Mouse (Mus musculus) spleen, postnatal 4 days (tissue): Measurements from ENCODE around the gene Pdzd2.

Experiments used
- DNase-seq, 2 experiments: peaks; one replicate each; pipeline ENCODE4 v3.0.0; 2022; ENCODE audit warnings: low spot score in 2 of 2

Pdzd2 gene

DNA sequence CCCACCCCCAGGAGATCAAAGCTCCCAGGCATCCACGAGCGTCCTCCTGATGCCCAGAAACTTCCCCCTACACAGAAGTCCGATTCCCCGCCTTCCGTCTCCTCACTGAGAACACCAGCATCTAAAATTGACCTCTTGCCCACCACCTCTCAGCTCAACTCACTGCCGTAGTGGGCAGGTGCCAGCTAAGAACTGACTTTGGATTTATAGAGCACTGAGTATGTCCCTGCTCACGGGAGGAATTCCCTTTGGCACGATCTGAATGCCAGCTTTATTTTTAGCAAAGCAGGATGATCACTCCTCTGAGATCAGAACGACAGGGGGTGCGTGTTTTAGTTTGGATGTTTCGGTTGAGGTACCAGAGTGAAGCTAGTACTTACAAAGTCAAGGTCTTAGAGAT lies 7.1 kb downstream of the Pdzd2 start:
- no peak for DNase-seq

- DNase-seq, result no peak
These were observed 11.3 kb downstream of the Pdzd2 start for GRCm38 (mm10) chr15:12728381-12728780.

DNA sequence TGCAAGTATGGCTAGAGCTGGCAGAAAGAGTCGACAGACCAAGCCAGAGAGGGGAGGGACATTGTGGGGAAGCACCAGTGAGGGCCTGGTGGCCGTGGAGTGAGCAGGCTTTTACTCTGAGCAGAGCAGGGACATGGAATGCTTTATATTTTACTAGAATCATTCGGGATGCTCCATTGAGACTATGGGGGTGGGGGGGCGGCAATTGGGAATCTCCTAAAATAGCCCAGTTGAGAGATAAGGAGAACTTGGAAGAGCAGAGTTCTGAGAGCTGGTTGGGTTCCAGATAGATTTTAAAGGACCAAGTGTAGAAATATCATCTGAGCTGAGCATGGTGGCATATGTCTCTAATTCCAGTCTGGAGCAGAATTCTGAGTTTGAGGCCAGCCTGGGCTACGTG lies 14.5 kb downstream of the Pdzd2 start:
- no peak for DNase-seq

- DNase-seq, result no peak
These were observed 17.8 kb downstream of the Pdzd2 start for GRCm38 (mm10) chr15:12721684-12722500.

GRCm38 (mm10) chr15:12718819-12719218 lies 20.9 kb downstream of the Pdzd2 start:
- no peak for DNase-seq

DNA sequence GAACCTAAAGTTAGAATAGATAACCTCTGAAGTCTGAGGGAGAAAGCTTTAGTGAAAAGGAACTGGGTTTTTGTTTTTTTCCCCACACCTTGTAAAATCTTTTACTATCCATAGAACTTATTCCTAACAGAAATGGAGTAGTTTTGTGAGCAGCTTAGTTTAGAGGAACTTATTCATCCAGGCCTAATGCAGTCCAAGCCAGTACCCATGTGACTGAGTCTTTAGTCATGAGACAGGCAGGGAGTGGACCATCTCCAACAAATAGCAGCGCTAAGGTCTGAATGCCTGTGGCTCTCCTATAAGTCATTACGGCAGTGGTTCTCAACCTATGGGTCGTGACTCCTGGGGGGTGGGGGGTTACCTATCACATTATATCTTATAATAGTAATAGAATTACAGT lies 22.3 kb downstream of the Pdzd2 start:
- no peak for DNase-seq

DNA sequence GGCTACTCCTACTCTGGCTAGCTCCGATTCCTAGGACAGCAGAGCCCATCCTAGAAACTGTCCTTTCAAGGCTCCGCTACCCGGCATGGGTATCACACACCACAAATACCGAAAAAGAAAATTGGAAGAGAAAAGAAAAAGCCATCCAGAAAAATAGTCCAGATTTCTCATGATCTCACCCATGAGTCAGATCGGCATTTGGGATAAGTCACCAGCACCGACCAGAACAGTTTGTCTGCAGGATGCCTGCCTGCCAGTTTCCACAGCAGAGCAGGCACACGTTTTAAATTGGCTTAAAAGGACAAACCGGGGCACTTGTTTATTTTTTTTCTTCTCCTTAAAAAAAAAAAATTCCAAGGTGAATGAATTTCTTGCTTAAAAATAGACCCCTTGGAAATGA lies 22.8 kb downstream of the Pdzd2 start:
- no peak for DNase-seq

DNA sequence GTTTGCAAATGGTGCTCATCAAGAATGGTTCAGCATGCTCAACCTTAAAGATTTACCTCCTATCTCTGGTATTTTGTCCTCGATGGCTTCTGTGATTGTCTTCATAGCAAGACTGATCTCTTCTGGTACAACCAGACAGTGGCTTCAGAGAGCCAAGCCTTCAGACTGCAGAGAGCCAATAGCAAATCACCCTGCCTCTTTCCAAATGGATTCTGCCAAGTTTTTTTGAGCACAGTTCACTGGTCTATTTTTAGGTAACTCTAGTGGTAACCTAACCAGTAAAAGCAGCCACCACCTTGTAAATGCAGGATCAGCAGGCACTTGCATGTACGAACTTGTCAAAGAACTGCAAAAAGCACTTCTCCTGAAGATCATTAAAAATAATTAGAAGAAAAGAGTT lies 25.4 kb downstream of the Pdzd2 start:
- DNase-seq, result no peak

DNA sequence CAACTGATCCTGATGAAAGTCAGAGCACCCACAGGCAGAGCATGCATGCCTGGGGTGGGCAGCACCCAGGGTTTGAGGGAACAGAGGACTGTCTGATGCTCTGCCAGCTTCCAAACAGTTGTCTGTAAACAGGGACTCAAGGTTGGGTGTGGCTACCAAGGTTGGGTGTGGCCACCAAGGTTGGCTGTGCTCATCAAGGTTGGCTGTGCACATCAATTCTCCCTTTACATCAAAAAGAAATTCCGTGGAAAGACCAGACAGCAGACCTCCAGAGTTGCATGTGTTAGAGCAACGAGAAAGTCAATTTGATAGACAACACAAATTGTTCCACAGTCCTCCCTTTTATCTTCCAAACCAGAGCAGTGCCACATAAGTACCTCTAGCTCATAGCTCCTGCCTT lies 26.5 kb downstream of the Pdzd2 start:
- DNase-seq, result no peak

GRCm38 (mm10) chr15:12710036-12710435 lies 29.7 kb downstream of the Pdzd2 start:
- no peak for DNase-seq

GRCm38 (mm10) chr15:12708297-12708696 lies 31.4 kb downstream of the Pdzd2 start:
- DNase-seq, result no peak

GRCm38 (mm10) chr15:12706902-12707301 lies 32.8 kb downstream of the Pdzd2 start:
- DNase-seq, result no peak

DNA sequence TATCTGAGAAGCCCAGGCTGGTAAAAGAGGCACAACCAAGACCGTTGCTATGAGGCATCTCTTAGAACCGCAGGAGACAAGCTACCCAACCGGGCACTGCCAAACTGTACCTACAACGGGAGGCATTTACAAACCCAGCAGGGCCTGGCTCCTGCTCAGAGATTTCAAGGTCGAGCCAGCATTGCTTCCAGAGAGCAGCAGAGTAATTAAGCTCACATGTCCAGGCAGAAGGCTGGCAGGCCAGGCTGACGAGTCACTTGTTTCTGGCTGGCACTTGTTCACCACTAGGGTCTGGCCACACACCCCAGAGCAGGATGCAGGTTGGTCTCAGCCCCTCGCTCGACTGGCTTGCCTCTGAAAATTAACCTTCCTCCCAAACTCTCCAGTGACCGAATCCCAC lies 39.4 kb downstream of the Pdzd2 start:
- DNase-seq, result no peak

GRCm38 (mm10) chr15:12697741-12698140 lies 42.0 kb downstream of the Pdzd2 start:
- DNase-seq, result no peak

GRCm38 (mm10) chr15:12696889-12697288 lies 42.8 kb downstream of the Pdzd2 start:
- no peak for DNase-seq

GRCm38 (mm10) chr15:12689716-12690381 lies 49.9 kb downstream of the Pdzd2 start:
- no peak for DNase-seq

DNA sequence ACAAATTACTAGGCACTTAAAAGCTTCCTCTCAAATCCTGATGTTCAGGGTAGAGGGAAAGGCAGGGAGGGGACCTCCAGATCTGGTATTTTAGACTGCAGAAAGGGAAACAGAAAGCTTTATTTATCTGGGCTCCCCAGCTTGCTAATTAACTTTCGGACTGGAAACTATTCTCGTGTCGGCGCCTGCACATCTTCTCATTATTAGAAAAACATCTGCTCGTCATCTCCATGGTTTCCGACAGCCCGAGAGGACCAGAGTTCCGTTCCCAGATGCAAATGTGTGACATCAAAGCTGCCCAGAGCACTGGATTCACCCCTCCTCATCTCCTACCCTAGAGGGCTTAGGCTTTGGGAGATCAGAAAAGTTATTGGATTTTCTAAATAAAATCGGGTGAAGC lies 57.2 kb downstream of the Pdzd2 start:
- no peak for DNase-seq

- no peak for DNase-seq
These were observed 57.8 kb downstream of the Pdzd2 start for GRCm38 (mm10) chr15:12681891-12682290.

DNA sequence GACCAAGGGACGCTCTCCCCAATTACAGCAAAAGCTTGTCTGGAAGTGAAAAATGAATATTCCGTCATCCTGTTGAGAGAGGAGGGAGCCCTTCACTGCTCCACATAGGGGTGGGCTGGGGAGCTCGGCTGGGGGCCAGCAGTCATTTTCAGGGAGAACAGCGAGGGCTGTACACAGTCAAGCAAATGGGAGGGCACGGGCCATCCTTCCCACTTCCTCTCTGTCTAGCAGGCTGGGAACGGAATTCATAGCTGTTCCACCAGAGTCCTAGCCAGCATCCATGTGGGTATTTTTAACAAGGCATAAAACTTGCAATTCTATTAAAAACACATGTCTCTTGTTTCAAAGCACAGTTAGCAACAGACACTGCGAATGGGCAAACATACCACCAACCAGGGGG lies 59.0 kb downstream of the Pdzd2 start:
- peak in 1 of 2 experiments; percentile 17 for DNase-seq

GRCm38 (mm10) chr15:12679996-12680395 lies 59.7 kb downstream of the Pdzd2 start:
- no peak for DNase-seq

GRCm38 (mm10) chr15:12678540-12679112 lies 61.1 kb downstream of the Pdzd2 start:
- no peak for DNase-seq

- no peak for DNase-seq
These were observed 64.4 kb downstream of the Pdzd2 start for GRCm38 (mm10) chr15:12675366-12675765.

GRCm38 (mm10) chr15:12674026-12674425 lies 65.7 kb downstream of the Pdzd2 start:
- DNase-seq, result no peak
